Mouse (Mus musculus): Measurements from ENCODE around the gene Ovol3. TPM values are rescaled to one million over a fixed set of nuclear protein-coding genes. Genes with fewer than 3 reads are reported as not detected.

The Ovol3 gene
- polyA plus RNA-seq (2012; rRNA removed): 0.19 and 0.27 TPM in 2 replicates

- Histone ChIP-seq H3K27me3 (replicated peaks; ENCODE audit: control insufficient read depth, insufficient read depth, low read length) (no peaks in the 10 kb centered on the region), H3K4me3 (ENCODE audit: insufficient read depth, low read depth, low read length) (no peak within 1 kb of the TSS), H3K27ac (ENCODE audit: insufficient read depth, low read depth, low read length) (0 out of 2 replicates have a peak within 1 kb of the TSS, but pooled peaks have one; percentile 6), H3K36me3 (ENCODE audit: control insufficient read depth, insufficient read depth, low read length) (no peaks in the 10 kb centered on the region), H3K4me1 (ENCODE audit: control insufficient read depth, insufficient read depth, low read length) (peaks cover 11% of the 10 kb centered on the region; the same call in 1 of the 2 replicates)
- TF ChIP-seq CTCF (conservative IDR thresholded peaks at IDR 0.05; ENCODE audit: insufficient read depth, insufficient read length, low read depth, low read length) (no peak), POLR2A (IDR thresholded peaks at IDR 0.05; ENCODE audit: low read depth, low read length) (no peak)
- 84% methylated on average over 4 of the region's 4 CpGs for WGBS
- no peak for DNase-seq
Measured at GRCm38 (mm10) chr7:30235625-30236024, at the start of gene Ovol3. TSS of gene Ovol3 (minus strand) at chr7:30235725.

- Histone ChIP-seq H3K27ac (ENCODE audit: insufficient read depth, low read depth, low read length) (no peak overlapping the region), H3K4me3 (ENCODE audit: insufficient read depth, low read depth, low read length) (no peak overlapping the region), H3K36me3 (ENCODE audit: control insufficient read depth, insufficient read depth, low read length) (no peaks in the 10 kb centered on the region), H3K4me1 (ENCODE audit: control insufficient read depth, insufficient read depth, low read length) (no peaks in the 10 kb centered on the region), H3K27me3 (replicated peaks; ENCODE audit: control insufficient read depth, insufficient read depth, low read length) (no peaks in the 10 kb centered on the region)
- DNase-seq: no peak
- 85% methylated on average over 7 of the region's 7 CpGs for WGBS
- TF ChIP-seq POLR2A (IDR thresholded peaks at IDR 0.05; ENCODE audit: low read depth, low read length): no peak
- no peak for TF ChIP-seq CTCF (conservative IDR thresholded peaks at IDR 0.05; ENCODE audit: insufficient read depth, insufficient read length, low read depth, low read length)
Measured at GRCm38 (mm10) chr7:30282740-30283139, 47.2 kb upstream of the Ovol3 start.

DNA sequence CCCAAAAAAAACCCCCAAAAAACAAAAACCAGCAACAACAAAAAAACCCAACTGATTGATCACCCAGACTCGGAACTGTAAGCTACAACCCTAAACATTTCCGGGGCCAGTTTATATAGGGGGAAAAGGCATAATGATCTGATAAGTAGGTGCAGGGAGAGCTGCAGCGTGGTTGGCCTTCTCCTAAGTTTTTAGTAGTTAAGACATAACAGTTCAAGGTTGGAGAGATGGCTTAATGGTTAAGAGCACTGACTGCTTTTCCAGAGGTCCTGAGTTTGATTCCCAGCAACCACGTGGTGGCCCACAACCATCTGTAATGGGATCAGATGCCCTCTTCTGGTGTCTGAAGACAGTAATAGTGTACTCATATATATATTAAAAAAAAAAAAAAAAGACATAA is 46.0 kb upstream of the Ovol3 start:
- WGBS: 86% methylated on average over 4 of the region's 4 CpGs
- TF ChIP-seq CTCF (conservative IDR thresholded peaks at IDR 0.05; ENCODE audit: insufficient read depth, insufficient read length, low read depth, low read length) (no peak), POLR2A (IDR thresholded peaks at IDR 0.05; ENCODE audit: low read depth, low read length) (no peak)
- Histone ChIP-seq H3K4me1 (ENCODE audit: control insufficient read depth, insufficient read depth, low read length) (no peaks in the 10 kb centered on the region), H3K4me3 (ENCODE audit: insufficient read depth, low read depth, low read length) (no peak overlapping the region), H3K27ac (ENCODE audit: insufficient read depth, low read depth, low read length) (no peak overlapping the region), H3K36me3 (ENCODE audit: control insufficient read depth, insufficient read depth, low read length) (no peaks in the 10 kb centered on the region), H3K27me3 (replicated peaks; ENCODE audit: control insufficient read depth, insufficient read depth, low read length) (no peaks in the 10 kb centered on the region)
- DNase-seq: no peak

GRCm38 (mm10) chr7:30280670-30281138 is 45.2 kb upstream of the Ovol3 start:
- no peak for TF ChIP-seq POLR2A (IDR thresholded peaks at IDR 0.05; ENCODE audit: low read depth, low read length)
- TF ChIP-seq CTCF (conservative IDR thresholded peaks at IDR 0.05; ENCODE audit: insufficient read depth, insufficient read length, low read depth, low read length): no peak
- H3K36me3 ChIP-seq (ENCODE audit: control insufficient read depth, insufficient read depth, low read length): no peaks in the 10 kb centered on the region
- H3K4me3 ChIP-seq (ENCODE audit: insufficient read depth, low read depth, low read length): peak overlapping the region; percentile 69
- WGBS: under 1% methylated on average over 20 of the region's 20 CpGs
- peak; percentile 93 for DNase-seq
- H3K4me1 ChIP-seq (ENCODE audit: control insufficient read depth, insufficient read depth, low read length): no peaks in the 10 kb centered on the region
- H3K27me3 ChIP-seq (replicated peaks; ENCODE audit: control insufficient read depth, insufficient read depth, low read length): no peaks in the 10 kb centered on the region
- H3K27ac ChIP-seq (ENCODE audit: insufficient read depth, low read depth, low read length): peak overlapping the region; percentile 91

- no peaks in the 10 kb centered on the region for H3K27me3 ChIP-seq (replicated peaks; ENCODE audit: control insufficient read depth, insufficient read depth, low read length)
- TF ChIP-seq POLR2A (IDR thresholded peaks at IDR 0.05; ENCODE audit: low read depth, low read length): no peak
- no peak for TF ChIP-seq CTCF (conservative IDR thresholded peaks at IDR 0.05; ENCODE audit: insufficient read depth, insufficient read length, low read depth, low read length)
- DNase-seq: peak; percentile 96
- no peaks in the 10 kb centered on the region for H3K4me1 ChIP-seq (ENCODE audit: control insufficient read depth, insufficient read depth, low read length)
- peak within 1 kb of the TSS; percentile 69 for H3K4me3 ChIP-seq (ENCODE audit: insufficient read depth, low read depth, low read length)
- H3K27ac ChIP-seq (ENCODE audit: insufficient read depth, low read depth, low read length): peak within 1 kb of the TSS; percentile 91
- WGBS: under 1% methylated on average over 49 of the region's 49 CpGs
- H3K36me3 ChIP-seq (ENCODE audit: control insufficient read depth, insufficient read depth, low read length): no peaks in the 10 kb centered on the region
Measured at GRCm38 (mm10) chr7:30279951-30280669, 44.6 kb upstream of the Ovol3 start, which contains the start of the genes Thap8 and Wdr62. TSS of gene Thap8 (plus strand) at chr7:30280094. TSS of gene Wdr62 (minus strand) at chr7:30280419.

GRCm38 (mm10) chr7:30279536-30279935 is 44.0 kb upstream of the Ovol3 start:
- peak overlapping the region; percentile 69; the same call in 1 of the 2 replicates for H3K4me3 ChIP-seq (ENCODE audit: insufficient read depth, low read depth, low read length)
- no peak for TF ChIP-seq CTCF (conservative IDR thresholded peaks at IDR 0.05; ENCODE audit: insufficient read depth, insufficient read length, low read depth, low read length)
- TF ChIP-seq POLR2A (IDR thresholded peaks at IDR 0.05; ENCODE audit: low read depth, low read length): no peak
- no peaks in the 10 kb centered on the region for H3K4me1 ChIP-seq (ENCODE audit: control insufficient read depth, insufficient read depth, low read length)
- DNase-seq: no peak
- 3% methylated on average over 6 of the region's 6 CpGs for WGBS
- H3K27ac ChIP-seq (ENCODE audit: insufficient read depth, low read depth, low read length): no peak overlapping the region
- no peaks in the 10 kb centered on the region for H3K27me3 ChIP-seq (replicated peaks; ENCODE audit: control insufficient read depth, insufficient read depth, low read length)
- no peaks in the 10 kb centered on the region for H3K36me3 ChIP-seq (ENCODE audit: control insufficient read depth, insufficient read depth, low read length)

DNA sequence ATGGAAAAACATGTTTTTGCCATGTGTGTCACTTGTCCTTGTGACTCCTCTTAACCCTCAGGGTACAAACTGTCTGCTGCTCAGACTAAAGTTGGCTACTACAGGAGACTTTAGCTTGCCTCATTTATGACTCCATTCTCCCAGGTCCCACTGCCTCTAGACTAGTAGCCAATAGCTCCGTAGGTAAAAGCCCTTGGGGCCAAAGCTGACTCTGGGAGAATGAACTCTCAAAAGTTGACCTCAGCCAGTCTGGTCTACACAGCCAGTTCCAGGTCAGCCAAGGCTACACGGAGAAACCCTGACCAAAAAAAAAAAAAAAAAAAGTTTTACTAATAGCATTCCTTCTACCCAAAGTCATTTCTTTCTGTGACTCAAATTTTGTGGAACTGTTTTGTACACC is 43.4 kb upstream of the Ovol3 start:
- Histone ChIP-seq H3K27ac (ENCODE audit: insufficient read depth, low read depth, low read length) (no peak overlapping the region), H3K27me3 (replicated peaks; ENCODE audit: control insufficient read depth, insufficient read depth, low read length) (no peaks in the 10 kb centered on the region), H3K4me1 (ENCODE audit: control insufficient read depth, insufficient read depth, low read length) (no peaks in the 10 kb centered on the region), H3K36me3 (ENCODE audit: control insufficient read depth, insufficient read depth, low read length) (no peaks in the 10 kb centered on the region), H3K4me3 (ENCODE audit: insufficient read depth, low read depth, low read length) (no peak overlapping the region)
- DNase-seq: peak; percentile 26
- TF ChIP-seq CTCF (conservative IDR thresholded peaks at IDR 0.05; ENCODE audit: insufficient read depth, insufficient read length, low read depth, low read length) (no peak), POLR2A (IDR thresholded peaks at IDR 0.05; ENCODE audit: low read depth, low read length) (no peak)
- WGBS: 20% methylated on average over 2 of the region's 2 CpGs

Measured in kidney, adult 2 months (tissue).